Mouse (Mus musculus) bone marrow macrophage, adult 2 months (primary cell): ENCODE results near the gene Spice1. TPM values are rescaled to one million over a fixed set of nuclear protein-coding genes. Genes with fewer than 3 reads are reported as not detected.

Experiments
- H3K27ac ChIP-seq: 2 replicates; pipeline ENCODE4 v1.5.1; 2012; ENCODE audit warnings: low read depth, low read length; ENCODE audit not compliant: insufficient read depth
- H3K4me1 ChIP-seq: 2 replicates; pipeline ENCODE4 v1.6.1; 2012; ENCODE audit warnings: low read length; ENCODE audit not compliant: control insufficient read depth, insufficient read depth
- H3K4me3 ChIP-seq: 2 replicates; pipeline ENCODE4 v1.5.1; 2012; ENCODE audit warnings: mild to moderate bottlenecking, low read length, moderate library complexity; ENCODE audit not compliant: insufficient read depth
- CTCF ChIP-seq: IDR thresholded peaks from 2 replicates; pipeline ENCODE4 v1.5.1; 2012; ENCODE audit warnings: low read depth, mild to moderate bottlenecking, low read length, moderate library complexity
- POLR2A ChIP-seq: IDR thresholded peaks from 2 replicates; pipeline ENCODE4 v1.6.1; 2012; ENCODE audit warnings: mild to moderate bottlenecking, low read depth, low read length, borderline replicate concordance
- polyA plus RNA-seq: library from polyadenylated mRNA; stranded (reverse); fragments of >200 nt; gene quantifications from 2 replicates; pipeline ENCODE4 v1.2.4, GENCODE M21; 2012; ENCODE audit not compliant: missing spikeins, insufficient read depth, insufficient read length

Spice1 gene
- polyA plus RNA-seq, 1 experiment: 22.5 TPM

- Histone ChIP-seq H3K4me1 (peaks cover 3% of the 10 kb centered on the region), H3K4me3 (no peak overlapping the region), H3K27ac (no peak overlapping the region)
- TF ChIP-seq POLR2A: no peak
These were observed 58.0 kb downstream of the Spice1 start for GRCm38 (mm10) chr16:44404933-44405332.

DNA sequence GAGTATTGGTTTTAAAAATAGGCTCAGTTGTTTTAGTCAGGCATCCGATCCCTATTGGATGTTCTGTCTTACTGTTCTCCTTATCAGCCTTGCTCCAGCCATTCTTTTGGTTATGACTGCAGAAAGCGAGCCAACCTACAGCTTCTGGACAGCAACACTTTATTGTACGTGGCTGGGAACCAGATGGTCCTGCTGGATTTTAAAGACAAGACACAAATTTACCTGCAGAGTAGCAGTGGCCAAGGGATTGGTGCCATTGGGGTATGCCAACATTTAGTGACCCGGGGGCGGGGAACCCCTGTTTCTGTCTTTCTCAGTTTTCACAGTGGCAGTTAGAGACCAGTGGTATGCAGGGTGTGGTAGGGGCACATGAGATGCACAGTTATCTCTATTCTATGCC is 60.3 kb downstream of the Spice1 start:
- Histone ChIP-seq H3K27ac (no peak overlapping the region), H3K4me3 (no peak overlapping the region), H3K4me1 (peaks cover 5% of the 10 kb centered on the region)
- TF ChIP-seq CTCF (no peak), POLR2A (no peak)

GRCm38 (mm10) chr16:44408290-44408689 is 61.4 kb downstream of the Spice1 start:
- Histone ChIP-seq H3K4me1 (peaks cover 5% of the 10 kb centered on the region), H3K27ac (no peak overlapping the region)
- TF ChIP-seq CTCF (no peak), POLR2A (no peak)

GRCm38 (mm10) chr16:44410176-44410575 is 63.3 kb downstream of the Spice1 start:
- Histone ChIP-seq H3K27ac (no peak overlapping the region), H3K4me1 (peaks cover 5% of the 10 kb centered on the region), H3K4me3 (no peak overlapping the region)
- no peak for TF ChIP-seq POLR2A

More at GRCm38 (mm10) chr16:44408290-44408689, 61.4 kb downstream of the Spice1 start:
- H3K4me3 ChIP-seq: no peak overlapping the region

- no peak overlapping the region for H3K4me3 ChIP-seq
- TF ChIP-seq CTCF: no peak
- no peak overlapping the region for H3K27ac ChIP-seq
- no peaks in the 10 kb centered on the region for H3K4me1 ChIP-seq
These were observed 70.7 kb downstream of the Spice1 start for GRCm38 (mm10) chr16:44417596-44417995.

DNA sequence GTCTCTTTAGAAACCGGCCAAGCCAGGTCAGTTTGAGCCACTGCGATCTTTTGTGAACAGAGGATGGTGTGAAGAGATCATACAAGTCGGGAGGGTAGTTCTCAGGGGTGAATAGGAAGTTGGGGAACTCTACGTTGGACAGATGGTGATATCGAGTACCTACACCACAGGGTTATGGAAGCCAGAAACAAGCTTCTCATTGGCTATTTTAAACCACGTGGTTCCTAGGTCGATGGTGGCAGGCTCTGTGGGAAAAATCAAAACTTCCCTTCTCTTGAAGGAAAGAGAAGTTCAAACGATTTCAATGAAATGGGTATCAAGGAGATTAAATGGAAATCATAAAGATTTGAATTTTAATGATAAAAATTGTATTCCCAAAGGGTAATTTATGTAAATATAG is 74.8 kb downstream of the Spice1 start:
- H3K27ac ChIP-seq: no peak overlapping the region
- H3K4me1 ChIP-seq: no peaks in the 10 kb centered on the region
- H3K4me3 ChIP-seq: no peak overlapping the region
- TF ChIP-seq POLR2A: no peak
- TF ChIP-seq CTCF: no peak

DNA sequence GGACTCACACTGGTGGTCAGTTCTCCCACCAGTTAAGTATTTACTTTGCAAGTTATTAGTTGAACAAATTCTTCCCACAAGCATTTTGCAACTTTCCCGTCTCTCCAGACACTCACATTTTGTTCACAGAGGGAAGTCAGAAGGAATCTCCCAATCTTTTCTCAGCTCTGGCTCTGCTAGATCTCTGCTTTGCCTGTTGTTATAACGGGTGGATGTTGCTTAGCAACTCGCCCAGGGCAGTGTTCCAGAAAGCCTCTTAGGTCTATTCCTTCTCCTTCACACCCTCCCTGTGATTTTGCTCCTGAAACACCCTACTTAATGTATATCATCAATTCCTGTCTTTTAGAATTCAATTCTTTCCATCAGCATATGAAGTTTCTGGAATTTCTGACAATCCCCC is 76.6 kb downstream of the Spice1 start:
- H3K4me1 ChIP-seq: no peaks in the 10 kb centered on the region
- no peak overlapping the region for H3K4me3 ChIP-seq
- H3K27ac ChIP-seq: no peak overlapping the region
- TF ChIP-seq POLR2A (no peak), CTCF (no peak)

GRCm38 (mm10) chr16:44428456-44428855 is 81.5 kb downstream of the Spice1 start:
- no peak for TF ChIP-seq CTCF
- no peak for TF ChIP-seq POLR2A
- no peak overlapping the region for H3K4me3 ChIP-seq
- H3K27ac ChIP-seq: no peak overlapping the region
- H3K4me1 ChIP-seq: no peaks in the 10 kb centered on the region

DNA sequence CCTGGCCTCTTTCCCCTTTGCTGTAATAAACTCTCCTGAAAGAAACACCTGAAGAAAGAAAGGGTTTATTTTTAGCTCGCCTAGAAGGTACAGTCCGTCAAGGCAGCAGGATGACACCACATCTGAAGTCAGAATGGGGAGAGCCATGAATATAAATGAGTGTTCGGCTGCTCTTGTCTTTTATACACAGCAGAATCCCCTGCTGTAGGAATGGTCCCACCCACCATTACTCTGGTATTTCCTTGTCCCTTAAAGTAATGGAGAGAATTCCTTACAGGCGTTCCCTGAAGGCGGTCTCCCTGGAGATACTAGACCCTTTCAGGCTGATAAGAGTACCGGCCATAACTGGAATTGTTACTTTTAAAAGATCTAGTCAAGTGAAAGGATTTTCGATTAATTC is 83.1 kb downstream of the Spice1 start:
- no peaks in the 10 kb centered on the region for H3K4me1 ChIP-seq
- no peak overlapping the region for H3K27ac ChIP-seq
- H3K4me3 ChIP-seq: no peak overlapping the region
- TF ChIP-seq CTCF (no peak), POLR2A (no peak)

DNA sequence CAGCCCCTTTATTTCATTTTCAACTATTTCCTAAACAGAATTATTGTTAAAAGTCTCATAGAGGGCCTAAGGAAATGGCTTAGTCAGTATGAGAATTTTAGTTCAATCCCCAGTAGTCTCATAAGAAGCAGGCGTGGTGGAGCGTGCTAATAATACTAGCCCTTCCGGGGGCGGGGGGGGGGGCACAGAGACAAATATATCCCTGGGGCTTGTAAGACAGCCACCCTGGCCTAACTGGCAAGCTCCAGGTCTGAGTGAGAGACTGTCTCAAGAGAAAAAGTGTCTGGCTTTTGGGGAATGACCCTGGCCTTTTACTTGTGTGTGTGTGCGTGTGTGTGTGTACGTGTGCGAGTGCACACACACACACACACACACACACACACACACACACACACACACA is 88.0 kb downstream of the Spice1 start:
- Histone ChIP-seq H3K27ac (no peak overlapping the region), H3K4me3 (no peak overlapping the region), H3K4me1 (no peaks in the 10 kb centered on the region)
- TF ChIP-seq CTCF (no peak), POLR2A (no peak)

- TF ChIP-seq POLR2A: no peak
- TF ChIP-seq CTCF: no peak
- no peak overlapping the region for H3K4me3 ChIP-seq
- no peaks in the 10 kb centered on the region for H3K4me1 ChIP-seq
- H3K27ac ChIP-seq: no peak overlapping the region
These were observed 88.6 kb downstream of the Spice1 start for GRCm38 (mm10) chr16:44435481-44435880.

Other genes starting within 250 kb of the Spice1 start
- 244 and 271 TPM in 2 replicates for gene Atp6v1a, start 207.4 kb upstream of the Spice1 start, polyA plus RNA-seq
- 67.2 TPM in 2 replicates for gene Naa50, start 207.3 kb upstream of the Spice1 start, polyA plus RNA-seq
- gene Usf3, start 173.9 kb upstream of the Spice1 start, polyA plus RNA-seq: 13.6 and 18.4 TPM in 2 replicates
- not detected in 2 replicates for gene Sidt1, start 13.9 kb upstream of the Spice1 start, polyA plus RNA-seq
- not detected in 2 replicates for gene Cfap44, start 47.7 kb downstream of the Spice1 start, polyA plus RNA-seq
- not detected in 2 replicates for gene Boc, start 211.8 kb downstream of the Spice1 start, polyA plus RNA-seq